Mouse (Mus musculus) C2C12 (cell line): ENCODE results near the gene Serpina12.

Experiments
- CTCF ChIP-seq: IDR thresholded peaks from one replicate; pipeline ENCODE4 v1.5.1; 2011; ENCODE audit not compliant: control insufficient read depth, insufficient read depth, insufficient read length
- USF1 ChIP-seq: IDR thresholded peaks from one replicate; pipeline ENCODE4 v1.6.1; 2011; ENCODE audit warnings: low read depth, mild to moderate bottlenecking, control low read depth, moderate library complexity

GRCm38 (mm10) chr12:104090119-104090518, 45.9 kb upstream of the Serpina12 start:
- no peak for TF ChIP-seq CTCF
- no peak for TF ChIP-seq USF1
